Mouse (Mus musculus) cerebellum, adult 8-10 months (tissue): ENCODE measurements around the gene Fam228a.
"Not testable (repeated sequence)": the region's sequence is repeated elsewhere in the genome, so short reads cannot be mapped to it uniquely, and the experiment has no call there.

Experiments
- DNase-seq: peaks from one replicate; pipeline ENCODE4 v3.0.0; 2022

Gene Fam228a

DNA sequence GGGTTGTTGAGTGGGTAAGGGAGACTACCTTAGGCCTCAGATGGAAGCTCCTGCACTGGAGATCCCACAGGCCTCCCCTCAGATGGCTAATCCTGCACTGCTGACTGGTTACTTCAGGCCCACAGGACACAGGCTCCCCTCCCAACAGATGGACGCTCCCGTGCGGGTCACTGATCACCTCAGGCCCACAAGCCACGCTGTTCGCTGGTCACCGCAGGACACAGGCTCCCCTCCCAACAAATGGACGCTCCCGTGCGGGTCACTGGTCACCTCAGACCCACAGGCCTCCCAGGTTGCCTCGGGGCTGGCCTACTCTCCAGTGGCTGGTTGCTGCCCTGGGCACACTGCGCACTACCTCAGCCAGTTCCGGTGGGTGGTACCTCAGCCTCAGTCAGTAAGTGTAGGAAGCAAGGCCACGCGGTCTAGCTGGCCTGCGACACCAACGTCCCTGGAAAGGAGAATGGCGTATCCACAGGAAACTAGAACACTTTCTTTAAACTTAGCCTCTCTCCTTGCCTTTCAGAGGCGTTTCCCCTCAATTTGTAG is at the start of gene Fam228a:
Gene Fam228a (minus strand): TSS at position 400 of the 546 bp plus-strand sequence.
- DNase-seq, result no peak

DNA sequence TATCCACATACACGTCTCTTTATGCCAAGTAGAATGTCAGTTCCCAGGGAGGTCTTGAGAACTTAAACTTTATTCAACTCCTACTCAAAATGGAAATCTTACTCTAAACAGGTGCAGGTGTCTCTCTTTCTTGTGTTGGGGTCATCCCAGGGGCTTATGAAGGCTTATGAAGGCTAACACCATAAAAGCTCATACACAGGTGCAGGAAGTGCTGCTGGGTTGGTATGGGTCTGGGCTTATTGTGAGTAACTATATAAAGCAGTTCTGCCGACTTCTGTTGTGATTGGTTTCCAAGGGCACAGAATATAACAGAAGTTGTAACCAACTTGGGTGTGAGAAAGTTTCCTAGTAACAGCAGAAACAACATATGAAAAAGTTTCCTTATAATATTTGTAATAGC is 46.2 kb upstream of the Fam228a start:
- DNase-seq, result no peak

DNA sequence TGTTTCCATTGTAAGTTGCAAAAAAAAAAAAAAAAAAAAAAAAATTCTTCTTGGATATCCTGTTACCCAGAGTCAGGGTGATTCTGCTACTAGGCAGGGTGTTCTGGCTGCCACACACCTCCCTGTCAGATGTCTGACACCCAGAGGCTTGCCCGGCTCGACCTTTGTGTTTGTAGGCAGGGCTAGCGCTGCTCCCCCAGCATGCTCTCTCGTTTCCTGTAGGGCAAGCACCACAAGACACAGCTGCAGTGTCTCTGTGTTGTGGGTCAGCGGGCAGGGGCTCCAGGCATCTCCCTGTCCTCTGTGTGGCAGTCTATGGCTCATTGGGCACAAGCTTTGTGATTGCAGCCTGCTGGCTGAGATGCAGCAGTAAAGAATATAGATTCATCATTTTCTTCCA is 45.4 kb upstream of the Fam228a start:
- DNase-seq, result no peak

DNA sequence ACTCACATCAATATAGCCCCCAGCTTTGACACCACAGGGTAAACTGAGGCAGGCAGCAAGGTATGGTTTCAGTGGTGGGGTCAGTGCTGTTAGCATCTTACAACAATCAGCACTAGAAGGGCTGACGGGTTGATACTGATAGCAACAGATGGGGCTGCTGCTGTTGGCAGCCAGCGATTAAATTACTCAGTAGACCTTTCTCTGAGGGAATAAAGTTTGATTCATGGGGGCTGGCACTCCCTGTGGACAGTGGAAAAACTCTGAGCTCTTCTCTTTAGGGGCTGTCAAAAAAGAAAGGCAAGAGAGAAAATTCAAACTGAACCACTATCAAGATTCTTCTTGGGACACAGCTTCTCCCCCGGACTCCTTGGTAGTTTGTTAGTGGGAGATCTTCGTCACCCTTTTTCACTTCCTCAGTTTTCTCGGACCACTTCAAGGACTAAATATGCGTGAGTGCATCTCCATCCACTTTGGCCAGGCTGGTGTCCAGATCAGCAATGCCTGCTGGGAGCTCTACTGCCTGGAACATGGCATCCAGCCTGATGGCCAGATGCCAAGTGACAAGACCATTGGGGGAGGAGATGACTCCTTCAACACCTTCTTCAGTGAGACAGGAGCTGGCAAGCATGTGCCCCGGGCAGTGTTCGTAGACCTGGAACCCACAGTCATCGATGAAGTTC is 43.6 kb upstream of the Fam228a start:
- not testable (repeated sequence) for DNase-seq

DNA sequence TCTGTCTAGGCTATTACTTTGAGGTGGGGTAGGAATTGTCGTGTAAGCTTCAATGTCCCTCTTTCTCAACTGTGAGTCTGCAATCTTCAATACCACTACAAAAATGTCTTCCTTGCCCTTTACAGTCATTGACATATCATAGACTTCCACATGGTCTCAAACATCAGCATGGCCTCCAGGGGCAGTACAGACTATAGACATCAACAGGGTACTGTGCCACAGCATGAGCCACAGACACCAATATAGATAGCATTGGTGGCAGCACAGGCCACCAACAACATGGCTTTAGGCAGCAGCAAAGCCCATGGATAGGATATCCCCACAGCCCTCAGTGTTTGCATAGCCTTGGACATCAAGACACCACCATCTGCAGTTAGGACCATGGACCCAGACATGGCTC is 43.0 kb upstream of the Fam228a start:
- DNase-seq, result no peak

DNA sequence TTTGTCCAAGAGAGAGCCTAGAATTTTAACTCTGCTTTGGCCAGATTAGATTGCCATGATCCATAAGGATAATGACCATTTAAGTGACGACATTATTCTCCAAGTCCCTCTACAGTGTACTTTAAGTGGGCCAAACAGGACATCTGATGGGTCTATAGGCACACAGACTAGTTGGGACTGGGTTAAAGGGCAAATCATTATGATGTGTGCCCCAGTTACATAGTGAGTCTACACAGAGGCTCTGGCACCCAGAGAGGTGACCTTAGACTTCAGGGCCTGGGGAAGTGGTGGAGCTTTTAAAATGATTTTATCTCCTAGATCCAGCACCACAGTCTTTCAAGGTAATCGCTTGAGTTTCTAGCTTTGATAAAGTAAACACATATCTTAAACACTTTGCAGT is 42.0 kb upstream of the Fam228a start:
- DNase-seq, result no peak

DNA sequence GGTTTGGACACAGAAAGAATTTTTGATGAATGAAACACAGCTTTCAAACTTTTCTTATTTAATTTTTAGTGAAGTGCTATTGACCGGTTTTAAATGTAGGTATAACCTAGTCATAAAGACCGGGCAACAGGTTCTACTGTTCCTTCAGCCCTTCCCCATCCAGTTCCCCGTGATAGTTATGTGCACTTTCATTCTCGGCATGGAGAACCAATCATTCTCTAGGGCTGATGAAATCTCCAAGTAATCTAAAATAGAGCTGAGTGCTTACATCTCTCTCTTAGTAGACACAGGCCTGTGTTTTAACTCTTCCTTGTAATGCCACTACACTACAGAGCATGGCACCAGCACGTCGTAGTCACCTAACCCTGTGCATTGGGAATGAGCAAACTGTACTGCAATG is 39.5 kb upstream of the Fam228a start:
- no peak for DNase-seq

DNA sequence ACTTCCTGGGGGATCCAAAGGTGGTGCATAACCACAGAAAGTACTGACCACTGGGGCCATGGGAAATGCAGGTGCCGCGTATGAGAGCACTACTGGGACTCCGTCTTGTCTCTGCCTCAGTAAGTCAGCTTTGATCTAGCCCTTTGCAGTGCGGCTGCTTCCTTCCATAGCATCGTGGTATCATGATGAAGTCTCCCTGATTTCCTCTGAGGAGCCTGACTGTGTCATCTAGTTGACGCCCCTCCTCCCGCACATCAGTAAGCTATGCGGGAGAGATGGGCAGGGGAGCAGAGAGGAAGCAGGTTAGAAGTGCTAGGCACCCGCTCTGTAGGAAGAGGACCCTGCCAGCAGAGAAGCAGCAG is 37.3 kb upstream of the Fam228a start:
- DNase-seq, result no peak

DNA sequence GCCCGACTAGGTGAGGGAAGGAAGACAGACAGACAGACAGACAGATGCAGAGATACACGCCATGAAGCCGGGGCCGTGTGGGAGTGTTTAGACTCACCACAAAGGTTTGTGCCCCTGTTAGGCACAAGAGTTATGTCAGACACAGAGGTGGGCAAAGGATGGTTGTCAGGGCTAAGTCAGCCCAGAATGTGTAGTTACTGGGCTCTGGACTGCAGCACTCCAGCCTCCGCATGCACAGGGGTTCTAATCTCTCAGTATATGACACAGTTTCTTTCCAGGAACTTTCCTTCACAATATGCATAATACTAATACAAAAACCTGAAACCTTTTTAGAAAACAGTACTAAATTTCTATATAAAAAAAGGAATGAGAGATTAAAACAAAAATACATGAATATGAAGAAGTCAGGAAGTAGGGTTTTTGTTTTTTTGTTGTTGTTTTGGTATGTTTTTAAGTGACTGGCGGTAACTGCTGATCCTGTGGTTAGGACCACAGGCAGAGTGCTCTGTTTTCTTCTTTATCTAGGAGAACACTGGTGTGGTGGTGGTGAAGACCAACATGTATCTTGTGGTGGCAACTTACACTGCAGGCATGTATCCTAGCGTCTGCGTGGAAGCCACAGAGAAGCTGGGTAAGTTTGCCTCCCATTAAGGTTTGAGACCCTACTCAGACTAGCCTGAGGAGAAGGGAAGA is 36.8 kb upstream of the Fam228a start:
- DNase-seq, result no peak

DNA sequence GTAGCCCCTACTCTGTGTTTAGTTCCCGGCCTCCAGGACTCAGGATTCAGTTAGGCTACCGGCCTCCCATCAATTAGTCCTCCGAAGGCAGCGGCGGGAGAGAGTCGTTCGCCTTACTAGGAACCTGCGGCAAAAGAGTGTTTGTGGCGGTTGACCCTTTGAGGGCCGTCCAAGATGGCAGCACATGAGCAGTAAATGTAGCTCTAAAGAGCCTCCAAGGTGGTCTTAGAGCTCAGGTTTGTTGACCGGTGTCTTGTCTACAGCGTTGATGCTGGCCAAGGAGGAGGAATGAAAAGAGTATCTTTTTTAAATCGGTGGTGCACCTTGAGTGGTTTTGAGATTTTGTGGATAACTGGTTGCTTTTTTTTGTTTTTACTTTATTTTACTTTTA is 31.1 kb upstream of the Fam228a start:
- no peak for DNase-seq

DNA sequence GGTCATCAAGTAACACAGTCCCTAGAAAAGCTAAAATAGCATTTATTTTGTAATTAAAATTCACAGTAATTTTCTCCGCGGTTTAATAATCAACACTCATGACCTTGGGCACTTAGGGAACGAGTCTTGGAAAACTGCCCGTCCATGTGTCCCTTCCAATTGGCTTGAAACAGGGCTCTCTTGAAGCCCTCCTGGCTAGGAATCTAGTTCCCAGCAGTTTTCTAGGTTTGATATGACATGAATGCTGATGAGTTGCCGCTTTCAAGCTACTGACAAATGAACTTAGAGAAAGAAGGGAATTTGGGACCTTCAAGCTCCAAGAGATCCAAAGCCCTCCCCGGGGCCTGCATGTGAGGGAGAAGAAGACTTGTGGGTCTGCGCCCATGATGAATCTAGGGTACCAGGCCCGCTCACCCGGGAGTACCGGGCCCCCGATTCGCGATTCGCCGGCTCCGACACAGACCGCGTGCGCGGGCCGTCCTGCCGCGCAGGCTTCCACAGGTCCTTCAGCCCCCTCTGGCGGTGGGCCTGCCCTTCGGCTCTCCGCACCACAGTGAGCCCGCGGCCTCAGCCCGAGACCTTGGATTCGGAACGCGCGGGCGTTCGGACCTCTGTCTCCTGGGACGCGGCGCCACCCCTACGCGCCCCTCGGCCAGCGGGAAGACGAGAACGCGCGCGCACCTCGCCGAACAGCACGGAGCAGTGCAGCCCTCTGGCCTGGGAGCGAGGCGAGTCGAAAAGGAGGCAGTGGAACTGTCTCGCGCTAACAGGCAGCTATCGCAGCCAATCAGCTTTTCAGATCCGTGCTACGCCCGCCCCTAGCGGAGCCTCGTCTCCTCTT is 30.5 kb upstream of the Fam228a start, which contains the start of the genes Pfn4 and Fam228b:
Gene Pfn4 (plus strand): TSS at position 531 of the 841 bp plus-strand sequence.
Gene Fam228b (minus strand): TSS at position 776 of the 841 bp plus-strand sequence.
- DNase-seq, result peak; percentile 99

DNA sequence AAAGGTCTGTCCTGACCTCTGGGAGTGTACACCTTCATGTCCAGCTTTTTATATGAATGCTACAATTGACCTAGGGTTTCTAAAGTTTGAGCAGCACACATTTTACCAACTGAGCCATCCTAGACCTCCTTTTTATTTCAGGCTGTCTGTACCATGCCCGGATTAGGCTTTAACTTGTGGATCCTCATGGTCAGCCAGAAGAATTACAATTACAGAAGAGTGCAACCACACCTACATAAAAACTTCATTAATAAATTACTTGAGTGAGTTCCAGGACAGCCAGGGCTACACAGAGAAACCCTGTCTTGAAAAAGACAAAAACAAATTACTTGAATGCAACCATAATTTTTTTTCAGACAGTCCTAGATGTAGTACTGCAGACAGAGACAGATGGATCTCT is 18.8 kb upstream of the Fam228a start:
- DNase-seq, result no peak

DNA sequence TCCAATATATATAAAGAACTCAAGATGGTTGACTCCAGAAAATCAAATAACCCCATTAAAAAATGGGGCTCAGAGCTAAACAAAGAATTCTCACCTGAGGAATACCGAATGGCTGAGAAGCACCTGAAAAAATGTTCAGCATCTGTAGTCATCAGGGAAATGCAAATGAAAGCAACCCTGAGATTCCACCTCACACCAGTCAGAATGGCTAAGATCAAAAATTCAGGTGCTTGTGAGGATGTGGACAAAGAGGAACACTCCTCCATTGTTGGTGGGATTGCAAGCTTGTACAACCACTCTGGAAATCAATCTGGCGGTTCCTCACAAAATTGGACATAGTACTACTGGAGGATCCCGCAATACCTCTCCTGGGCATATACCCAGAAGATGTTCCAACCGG is 16.2 kb upstream of the Fam228a start:
- DNase-seq, result not testable (repeated sequence)

DNA sequence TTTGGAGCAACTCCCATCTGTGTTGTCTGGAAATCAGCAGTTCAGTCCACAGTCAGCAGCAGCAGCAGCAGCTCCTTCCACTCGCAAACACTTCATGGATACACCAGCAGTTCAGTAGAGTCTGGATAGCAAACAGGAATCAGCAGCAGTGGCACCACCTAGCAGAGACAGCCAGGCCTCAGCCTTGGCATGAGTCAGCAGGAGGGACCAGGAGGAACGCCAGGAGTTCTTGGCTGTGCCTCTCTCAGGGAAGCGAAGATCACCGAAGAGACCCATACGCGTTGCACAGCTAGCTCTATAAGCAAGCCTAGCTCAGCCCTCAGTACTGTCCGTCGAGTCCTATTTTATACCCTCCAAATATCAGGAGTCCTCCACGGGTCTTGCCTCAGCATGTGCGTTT is 6.3 kb upstream of the Fam228a start:
- DNase-seq, result no peak

DNA sequence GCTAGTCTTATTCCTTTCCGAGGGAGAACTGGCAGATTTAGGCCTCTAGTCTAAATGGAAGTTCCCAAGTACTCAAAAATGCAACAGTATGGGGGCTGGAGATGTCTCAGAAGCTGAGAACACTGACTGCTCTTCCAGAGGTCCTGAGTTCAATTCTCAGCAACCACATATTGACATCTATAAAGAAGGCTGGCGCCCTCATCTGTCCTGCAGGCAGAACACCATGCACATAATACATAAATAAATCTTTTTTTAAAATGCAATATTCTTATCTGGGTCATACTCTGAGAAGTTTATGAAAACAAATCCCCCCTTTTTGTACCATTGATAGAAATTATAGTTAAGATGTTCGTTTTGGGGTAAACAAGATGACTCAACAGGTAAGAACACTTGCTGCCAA is 4.0 kb upstream of the Fam228a start:
- DNase-seq, result no peak

DNA sequence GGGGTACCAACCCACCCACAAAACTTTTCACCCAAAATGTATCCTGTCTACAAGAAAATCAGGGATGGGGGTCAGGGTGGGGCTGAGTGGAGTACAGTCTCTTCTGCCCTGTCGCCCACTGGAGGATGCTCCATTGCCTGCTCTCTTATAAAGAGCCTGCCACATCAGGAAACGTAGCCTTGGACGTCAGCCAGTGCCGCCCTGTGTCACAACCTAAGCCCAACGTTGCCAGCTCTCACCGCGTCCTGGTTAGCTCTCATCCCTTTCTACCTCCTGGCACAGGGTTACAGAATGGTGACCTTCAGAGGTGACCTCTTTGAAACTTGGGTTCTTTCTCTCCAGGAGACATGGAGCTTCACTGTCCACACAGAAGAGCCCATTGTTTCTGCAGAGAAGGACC is 2.6 kb upstream of the Fam228a start:
- no peak for DNase-seq

DNA sequence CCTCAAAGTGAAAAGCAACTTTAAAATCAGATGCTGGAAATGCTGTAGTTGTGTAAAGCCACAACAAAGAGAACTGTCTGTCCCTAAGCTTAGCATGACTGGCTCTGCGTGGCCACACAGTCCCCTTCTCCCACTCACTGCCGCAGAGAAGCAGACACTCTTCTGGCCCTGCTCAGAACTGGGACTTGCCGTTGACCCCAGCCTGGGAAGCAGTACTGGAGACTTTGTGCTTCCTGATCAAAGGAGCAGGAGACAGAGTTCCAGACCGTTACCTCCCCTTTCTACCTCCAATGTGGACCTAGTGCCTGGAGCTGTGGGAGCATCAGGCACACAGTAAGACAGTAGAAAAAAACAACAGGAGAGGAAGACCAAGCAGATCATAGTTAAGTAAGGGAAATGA is 5.9 kb downstream of the Fam228a start:
- no peak for DNase-seq

DNA sequence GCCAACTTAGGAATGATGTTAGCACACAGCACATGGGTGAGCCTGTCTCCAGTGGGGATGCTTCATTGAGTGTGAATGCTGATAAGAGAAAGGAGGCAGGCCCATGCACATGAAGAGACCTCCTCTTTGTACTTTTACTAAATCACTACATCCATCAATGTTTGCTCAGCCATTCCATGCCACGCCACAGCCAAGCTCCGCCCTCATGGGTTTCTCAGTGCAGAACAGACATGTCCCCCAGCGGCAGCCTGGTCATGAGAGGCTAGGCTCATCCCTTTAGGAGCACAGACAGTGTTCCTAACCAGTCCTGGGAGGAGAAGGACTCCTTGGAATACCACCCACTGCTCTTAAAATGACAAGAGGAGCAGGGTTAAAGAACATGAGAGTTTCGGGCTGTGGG is 6.6 kb downstream of the Fam228a start:
- no peak for DNase-seq

DNA sequence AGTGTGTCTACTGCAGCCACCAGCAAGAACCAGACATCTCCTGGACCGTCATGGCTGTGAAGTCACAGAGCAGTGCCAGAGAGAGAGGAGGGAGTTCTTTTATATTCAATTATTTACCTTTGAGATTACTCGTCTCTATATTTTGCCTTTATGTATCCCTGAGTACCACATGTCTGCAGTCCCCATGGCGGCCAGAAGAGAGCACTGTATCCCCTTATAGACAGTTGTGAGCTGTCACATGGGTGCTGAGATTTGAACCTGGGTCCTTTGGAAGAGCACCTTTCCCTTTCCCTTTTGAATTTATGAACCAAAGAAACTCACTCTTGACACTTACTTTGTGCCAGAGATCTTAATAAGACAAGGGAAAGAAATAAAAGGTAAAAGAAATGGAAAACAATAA is 9.1 kb downstream of the Fam228a start:
- no peak for DNase-seq

DNA sequence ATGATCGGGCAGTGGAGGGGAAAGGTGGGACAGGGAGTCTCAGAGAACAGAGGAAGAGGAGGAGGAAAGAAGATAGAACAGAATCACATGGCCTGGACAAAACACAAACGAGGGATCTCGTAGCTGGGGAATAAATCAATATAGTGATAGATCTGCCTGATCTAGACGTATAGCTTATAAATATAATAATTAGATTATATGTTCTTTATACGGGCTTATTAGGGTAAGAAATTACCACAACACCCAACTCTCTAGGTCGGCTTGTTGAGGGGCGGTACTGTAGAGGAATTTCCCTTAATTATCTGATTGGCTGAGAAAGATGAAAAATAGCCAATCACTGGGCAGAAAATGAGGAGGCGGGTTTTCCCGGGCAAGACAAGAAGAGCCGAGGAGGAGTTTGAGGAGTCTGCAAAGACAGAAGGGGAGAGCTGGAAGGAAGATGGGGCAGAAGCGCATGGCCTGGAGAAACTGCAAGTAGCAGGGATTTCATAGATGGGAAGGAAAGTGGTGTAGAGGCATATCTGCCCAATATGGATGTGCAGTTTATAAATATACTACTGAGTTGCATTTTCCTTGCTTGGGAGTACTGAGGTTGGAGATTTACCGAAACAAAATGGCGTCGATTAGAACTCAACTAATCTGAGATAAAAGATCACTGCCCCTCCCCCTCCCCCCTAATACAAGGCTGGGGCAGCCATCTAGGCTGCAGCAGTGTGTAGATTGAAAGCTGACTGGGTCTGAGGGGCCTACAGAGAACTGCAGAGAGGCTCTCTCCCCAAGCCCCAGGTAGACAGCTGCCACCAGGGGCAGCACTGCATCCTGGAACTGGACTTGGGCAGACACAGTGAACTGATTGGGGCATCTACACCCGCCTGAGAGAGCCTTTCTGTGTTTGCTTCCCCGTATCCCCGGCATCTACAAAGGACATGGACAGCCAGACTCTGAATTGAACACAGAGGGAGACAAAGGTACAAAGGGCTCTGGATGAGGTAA is 18.2 kb downstream of the Fam228a start:
- no peak for DNase-seq

DNA sequence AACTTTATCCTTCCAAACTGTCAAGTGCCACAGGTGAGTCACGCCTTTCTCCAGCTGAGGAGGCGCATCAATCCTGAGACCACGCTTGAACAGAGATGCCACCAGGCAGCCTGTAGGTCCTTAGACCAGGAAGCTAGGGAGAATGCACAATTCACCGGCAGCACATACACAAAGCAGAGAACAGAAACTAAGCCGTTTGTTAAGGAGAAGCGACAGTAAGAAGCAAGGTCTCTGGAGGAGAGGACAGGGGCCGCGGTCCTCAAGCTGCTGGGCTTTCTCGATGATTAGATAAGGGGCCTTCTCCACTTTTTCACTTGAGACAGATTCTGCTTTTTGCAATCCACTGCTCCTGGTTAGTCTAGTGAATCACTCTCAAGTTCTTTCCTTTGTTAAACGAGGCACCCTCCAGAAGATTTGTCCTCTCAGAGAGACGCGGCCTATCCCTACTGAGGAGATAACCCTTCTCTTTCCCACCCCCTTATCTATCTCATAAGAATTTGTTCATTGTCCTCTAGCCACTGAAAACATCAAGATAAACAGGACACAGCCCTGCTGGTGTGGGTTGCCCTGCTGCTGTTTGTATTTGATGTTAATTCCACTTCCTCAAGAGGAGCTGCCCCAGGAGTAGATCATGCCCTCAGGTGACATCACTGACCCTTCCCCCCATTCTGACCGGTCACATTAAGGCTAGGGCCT is 19.0 kb downstream of the Fam228a start:
- DNase-seq, result no peak

DNA sequence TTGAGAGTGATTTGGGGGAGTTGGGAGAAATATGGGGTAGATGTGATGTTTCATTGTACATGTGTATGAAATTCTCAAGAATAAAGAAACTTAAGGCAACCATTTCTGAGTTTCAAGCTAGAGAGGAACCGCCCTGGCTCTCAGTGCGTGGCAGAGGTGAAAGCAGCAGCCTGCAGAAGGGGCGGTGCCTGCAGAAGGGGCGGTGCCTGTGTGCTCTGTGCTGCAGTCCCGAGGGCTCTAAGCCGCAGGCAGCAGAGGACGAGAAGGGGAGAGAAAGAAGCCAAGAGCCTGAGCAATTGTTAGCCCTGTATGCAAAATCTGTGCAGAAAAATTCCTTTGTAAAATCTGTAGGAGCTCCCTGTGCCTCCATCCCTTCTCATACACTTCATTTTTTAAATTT is 20.8 kb downstream of the Fam228a start:
- no peak for DNase-seq
